Mouse (Mus musculus) kidney, adult 9 months (tissue): ENCODE data around the gene Plpp3.

ENCODE experiments used
- DNase-seq: peaks from one replicate; pipeline ENCODE4 v3.0.0; 2022

The Plpp3 gene

DNA sequence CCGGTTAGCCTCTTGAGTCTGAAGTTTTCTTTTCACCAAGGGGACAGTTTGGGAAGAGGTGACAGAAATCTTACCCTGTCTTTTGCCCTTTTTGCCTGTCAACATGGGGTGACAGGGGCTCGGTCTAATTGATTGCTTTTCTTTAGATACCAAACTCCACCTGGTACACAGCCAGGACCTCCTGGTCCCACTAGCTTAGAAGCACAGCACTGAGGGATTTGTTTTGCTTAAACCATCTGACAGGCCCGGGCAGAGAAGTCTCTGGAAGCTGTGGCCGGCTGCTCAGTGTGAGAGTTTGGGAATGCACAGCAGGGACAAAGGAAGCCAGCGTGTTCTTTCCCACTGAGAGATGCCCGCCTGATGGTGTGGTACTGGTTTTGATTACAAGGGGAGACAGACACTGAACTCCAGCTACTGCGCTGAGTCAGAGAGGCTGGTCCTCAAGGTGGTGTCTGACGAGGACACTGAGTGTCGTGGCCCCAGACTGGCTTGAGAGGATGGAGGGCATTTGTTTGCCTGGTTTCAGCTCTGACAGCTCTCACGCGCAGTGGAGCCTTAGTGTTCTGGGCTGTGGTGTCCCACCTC is 64.2 kb downstream of the Plpp3 start:
- no peak for DNase-seq

DNA sequence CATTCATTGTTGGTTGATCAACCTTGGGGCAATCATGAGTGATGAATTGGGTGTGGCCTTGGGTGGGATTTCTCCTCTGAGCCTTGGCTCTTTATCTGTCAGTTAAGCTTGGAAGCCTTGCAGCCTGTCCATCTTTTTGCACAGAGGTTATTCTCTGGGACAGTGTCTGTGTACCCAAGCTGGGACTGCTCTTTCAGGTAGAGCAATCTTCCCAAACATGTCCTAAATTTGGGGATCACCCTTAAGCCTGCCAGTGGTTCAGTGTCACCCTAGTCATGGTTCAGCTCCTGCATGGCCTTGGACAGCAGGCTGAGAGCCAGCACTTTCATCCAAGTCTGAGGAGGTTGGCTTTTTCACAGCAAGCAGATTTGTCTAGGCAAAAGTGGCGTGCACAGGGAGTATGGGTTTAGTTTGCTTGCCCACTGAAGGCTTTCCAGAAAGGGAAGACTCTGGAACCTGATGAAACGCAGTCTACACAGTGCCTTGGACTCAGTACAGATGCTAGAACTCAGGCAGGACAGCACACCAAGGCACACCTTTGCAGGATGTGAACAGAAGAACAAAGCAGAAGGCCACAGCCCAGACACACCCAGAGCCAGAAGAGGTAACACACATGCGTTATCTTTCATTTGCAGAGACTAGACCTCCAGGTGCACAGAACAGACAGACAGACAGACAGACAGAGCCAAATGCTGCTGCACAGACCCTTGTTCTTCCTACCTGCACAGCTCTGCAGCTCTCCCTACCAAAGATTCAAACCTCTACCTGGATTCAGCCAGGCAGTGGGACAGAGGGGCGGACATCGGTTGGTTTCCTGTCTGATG is 66.2 kb downstream of the Plpp3 start:
- no peak for DNase-seq

DNA sequence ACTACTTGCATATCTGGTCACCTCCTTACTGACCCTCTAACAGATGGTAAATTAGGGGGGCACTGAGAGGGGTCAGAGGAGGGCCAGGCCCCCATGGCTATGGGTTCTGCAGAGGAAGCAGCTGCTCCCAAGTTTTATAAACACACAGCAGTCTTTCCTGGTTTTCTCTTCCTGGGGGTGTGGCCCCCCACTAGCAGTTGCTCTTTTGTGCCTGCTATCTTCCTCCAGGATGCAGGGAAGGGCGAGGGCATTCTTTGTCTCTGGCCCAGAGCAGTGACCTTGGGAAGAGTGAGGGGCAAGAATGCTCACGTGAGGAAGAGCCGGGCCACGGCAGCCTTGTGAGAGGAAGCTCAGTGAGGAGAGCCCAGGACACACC is 66.8 kb downstream of the Plpp3 start:
- DNase-seq = peak; percentile 46

DNA sequence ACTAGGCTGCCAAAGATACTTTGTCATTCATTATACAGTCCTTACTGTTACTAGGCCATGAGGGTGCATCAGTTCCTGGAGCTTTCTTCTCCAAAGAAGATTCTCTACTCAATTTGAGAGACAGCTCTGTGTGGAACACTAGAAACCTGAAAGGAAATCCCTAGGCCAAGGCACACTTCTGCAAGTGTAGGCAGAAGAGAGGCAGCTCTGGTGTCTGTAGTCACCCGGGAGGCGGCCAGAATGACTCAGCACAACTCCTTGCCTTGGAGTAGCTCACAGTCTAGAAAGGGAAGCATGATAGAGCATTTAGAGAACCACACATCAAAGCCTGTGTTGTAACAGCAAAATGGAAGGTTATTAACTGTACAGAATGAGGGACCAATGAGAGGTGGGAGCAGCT is 68.4 kb downstream of the Plpp3 start:
- DNase-seq = peak; percentile 54

DNA sequence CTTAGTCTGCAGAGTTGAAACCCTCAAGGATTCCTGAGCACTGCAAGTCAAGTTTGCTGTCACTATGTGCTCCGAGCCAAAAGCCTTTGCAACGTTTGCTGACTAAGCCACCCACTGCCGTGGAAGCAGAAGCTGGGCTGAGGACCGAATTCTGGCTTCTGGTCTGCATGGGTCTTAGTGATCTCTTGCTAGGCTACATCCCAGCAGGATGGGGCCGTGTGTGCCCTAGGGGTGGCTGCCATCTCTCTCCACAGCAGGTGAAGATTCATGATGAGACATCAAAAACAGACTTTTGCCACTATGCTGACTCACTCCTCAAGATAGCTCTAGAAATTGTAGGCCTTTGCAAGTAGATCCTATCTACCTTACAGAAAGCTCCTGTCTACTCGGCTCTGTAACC is 69.2 kb downstream of the Plpp3 start:
- DNase-seq = no peak

DNA sequence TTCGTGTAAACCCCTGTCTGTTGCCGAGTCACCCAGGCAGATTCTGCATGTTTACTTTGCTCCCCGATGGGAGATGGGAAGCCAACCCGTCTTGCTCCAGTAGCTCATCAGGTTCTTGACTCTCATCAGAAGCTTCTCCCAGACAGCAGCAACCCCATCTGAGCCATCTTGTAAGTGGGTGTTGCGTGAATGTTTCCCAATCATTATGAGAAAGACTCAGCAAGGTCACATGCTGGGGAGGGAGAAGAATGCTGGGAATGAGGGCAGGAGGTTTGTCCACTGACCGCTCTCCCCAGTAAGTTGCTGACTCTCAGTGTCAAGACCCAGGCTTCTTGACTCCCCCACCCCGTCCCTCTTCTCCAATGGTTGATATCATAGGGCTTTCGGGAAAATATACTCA is 73.0 kb downstream of the Plpp3 start:
- DNase-seq = no peak

DNA sequence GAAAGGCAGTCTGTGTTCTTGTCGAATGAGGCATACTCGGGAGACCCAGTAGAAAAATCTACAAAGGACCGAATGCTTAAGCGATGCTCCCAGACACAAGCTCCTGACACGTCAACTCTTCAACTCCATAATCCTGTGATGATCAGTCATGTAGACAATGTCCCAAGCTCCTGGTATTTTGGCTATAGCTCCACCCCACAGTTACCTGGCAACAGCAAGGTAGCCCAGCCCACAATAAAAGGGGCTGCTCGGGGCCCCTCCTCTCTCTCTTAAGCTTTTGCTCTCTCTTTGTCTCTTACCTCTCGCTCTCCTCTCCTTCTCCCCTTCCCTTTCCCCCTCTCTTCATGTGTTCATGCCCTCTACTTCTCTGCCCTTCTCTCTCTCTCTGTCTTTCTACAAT is 83.1 kb downstream of the Plpp3 start:
- DNase-seq = no peak

DNA sequence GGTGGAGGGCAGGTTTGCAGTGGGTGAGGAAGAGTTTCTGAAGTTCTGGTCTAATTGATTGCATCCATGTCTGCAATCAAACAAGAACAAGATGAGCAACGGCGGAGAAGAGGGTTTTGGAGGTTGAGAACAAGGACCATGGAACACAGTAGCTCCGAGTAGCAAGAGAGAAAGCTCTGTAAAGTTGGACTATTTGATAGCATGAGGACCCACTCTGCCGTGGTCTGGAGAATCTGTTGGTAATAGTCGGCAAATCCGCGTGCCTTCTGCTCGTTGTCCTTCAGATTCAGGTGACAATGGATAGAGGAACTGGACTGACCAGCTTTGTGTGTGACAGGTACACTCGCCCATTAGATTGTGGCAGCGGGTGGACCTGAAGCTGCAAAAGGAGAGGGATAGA is 87.8 kb downstream of the Plpp3 start:
- no peak for DNase-seq

DNA sequence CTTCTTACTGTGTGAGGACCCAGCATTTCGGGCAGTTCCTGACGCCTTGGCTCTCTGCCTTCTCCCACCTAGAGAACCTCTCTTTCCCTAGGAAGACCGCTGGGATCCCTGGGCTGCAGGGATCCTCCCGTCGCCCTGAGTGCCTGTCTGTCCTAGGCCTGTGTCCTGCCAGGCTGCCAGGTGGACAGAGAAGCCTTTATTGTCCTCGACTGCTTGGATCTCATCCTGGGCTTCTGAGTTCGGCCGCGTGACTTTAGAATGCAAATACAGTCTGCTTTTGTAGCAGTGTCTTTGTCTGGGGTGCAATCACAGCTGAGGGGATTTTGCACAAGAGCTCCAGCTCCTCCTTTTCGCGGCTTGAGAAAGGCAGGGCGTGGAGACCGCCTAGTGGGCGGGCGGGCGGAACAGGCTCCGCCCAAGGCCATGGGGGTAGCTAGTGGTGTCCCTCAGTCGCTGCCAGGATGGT is 88.4 kb downstream of the Plpp3 start:
- peak; percentile 59 for DNase-seq

DNA sequence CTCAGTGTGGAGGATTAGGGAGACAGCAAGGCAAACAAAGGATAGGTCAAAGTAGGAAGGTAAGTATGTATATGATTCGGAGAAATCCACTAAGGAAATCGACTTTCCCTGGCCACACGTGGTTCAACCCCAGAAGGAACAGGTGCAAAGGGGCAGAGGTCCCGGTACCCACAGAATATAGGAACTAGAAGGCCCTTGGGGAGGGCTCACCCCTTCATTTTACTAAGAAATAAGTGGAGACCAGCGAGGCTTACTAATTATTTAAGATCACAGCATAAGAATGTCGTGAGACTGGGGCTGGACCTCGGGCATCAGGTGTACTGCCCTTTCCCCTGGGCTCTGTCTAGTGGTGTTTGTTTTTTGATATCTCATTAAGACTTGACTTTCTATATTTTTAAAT is 89.2 kb downstream of the Plpp3 start:
- DNase-seq = no peak

DNA sequence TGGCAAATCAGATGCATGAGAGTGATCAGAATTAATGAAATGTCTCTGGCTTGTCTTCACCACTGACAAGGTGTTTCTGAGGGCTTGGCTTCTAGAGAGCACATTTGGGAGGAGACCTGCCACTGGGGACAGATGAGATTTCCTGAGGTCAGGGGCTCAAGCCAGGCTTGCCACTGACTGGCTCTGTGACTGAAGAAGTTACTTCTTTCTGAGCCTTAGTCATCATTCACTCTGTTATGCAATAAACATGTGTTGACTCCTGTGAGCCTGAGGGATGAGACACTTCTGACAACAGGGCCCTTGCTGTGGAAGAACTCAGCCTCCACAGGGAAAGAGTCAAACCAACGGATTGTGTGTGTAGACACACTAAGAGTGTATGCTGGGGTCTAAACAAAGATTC is 91.0 kb downstream of the Plpp3 start:
- no peak for DNase-seq

DNA sequence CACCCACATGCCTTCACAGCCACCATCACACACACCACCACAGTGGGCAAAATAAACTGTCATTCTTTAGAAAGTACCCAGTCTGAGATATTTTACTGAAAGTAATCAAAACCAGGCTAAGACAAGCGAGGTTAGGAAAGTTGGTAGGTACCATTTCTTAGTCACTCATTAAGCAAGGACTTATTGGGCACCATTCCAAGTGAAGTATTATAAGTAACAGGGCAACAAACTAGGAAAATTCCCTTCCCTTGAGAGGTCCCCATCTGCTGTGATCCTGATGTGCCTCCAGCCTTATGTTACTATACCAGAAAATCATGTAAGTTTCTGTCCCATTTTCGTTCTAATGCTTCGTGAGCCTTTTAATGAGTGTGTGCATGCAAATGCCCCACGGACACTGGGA is 92.1 kb downstream of the Plpp3 start:
- peak; percentile 72 for DNase-seq

DNA sequence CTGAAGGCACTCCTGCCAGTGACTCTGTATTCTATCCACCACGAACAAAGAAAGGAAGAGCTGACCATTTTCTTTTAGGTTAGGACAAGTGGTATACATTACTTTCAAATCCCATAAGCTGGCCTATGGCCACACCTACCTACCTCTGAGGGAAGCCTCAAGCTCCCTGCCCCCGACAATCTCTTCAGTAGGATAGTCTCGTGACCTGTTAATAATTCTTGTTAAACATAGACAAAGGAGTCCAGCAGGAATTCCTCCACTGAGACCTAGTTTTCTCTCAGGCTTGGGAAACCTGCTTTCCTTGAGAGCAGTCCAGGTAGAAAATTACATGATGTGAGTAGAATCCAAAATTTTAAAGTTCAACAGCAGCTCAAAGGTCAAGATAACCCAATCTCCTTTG is 93.8 kb downstream of the Plpp3 start:
- DNase-seq = peak; percentile 72

DNA sequence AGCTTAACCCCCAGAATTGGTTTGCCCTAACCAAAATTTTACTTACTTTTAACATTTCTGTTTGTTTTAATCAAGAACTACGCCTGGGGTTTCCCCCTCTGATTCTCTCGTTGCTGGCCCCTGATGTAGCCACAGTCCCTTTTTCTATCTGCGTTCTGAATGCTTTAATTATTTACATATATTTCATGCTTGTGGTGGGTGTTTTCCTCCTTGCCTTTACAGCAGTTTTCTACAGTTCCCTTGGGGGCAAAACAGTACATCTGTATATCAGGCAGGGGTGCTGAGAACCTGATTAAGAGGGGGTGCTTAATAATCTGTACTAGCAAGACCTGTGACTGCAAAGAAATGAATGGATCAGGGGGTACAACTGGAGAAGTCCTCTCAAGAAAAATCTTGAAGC is 94.9 kb downstream of the Plpp3 start:
- no peak for DNase-seq

DNA sequence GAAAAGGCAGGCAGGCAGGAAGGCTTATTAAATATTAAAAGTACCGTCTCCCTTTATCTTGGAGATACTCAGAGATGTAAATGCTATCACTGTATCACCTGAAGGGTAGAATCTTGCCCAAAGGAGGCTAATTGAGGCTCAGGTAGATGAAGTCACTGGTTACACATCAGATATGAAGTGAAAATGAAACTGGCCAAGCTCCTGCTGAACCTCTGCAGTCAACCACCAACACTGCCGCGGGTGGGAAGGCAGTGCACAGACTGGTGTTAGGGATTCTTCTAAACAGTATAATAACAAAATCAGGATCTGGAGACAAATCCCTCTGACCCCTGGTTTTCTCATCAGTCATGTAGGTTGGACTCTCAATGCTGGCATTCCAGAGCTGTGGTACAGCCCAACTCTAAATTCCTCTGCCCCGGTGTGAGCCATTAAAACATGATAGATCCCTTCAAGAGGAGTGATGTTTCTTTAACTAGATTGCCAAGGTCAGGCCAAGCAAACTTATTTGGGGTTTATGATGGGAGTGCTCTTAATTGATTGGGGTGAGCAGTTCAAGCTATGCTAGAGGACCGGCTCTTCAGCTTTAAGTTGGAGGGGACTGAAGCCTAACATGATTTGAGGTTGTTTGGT is 95.5 kb downstream of the Plpp3 start:
- no peak for DNase-seq

DNA sequence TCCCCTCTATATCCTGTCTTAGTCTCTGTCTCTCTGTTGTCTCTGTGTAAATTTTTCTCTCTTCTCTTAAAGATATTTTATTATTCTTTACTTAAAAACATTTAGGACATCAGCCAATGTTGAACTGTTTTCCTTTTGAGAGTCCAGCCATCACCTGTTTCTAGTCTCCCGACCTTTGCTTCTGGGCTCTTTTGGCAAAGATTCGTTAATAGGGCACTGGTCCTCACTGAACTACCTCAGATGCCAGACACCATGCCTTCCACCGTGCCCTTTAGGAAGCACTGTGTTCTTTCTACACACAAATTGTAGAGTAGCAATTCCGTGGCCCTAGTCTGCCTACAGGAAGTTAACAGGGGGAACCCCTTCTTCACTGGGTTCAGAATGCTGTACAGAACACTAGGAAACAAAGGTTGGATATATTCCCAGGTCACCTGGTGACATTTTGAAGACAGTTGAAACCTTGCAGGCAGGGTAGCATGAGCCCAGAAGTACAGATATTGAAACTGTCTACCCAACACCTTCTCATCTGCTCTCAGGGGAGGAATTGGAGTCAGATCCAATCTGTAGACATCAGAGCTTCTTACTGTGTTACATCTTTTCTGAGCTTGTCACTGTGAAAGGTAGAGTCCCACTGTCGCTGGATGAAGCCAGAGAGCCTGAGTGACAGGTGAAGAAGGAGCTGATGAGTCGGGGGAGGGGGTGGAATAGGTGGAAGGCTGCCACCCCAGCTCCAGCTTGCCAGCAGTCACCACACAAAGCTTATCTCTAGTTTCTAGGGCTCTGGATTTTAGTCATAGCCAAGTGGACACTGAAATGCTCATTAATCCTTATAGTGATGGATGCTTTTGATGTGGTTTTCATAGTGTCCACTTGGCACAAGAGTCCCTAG is 96.5 kb downstream of the Plpp3 start:
- peak; percentile 50 for DNase-seq

DNA sequence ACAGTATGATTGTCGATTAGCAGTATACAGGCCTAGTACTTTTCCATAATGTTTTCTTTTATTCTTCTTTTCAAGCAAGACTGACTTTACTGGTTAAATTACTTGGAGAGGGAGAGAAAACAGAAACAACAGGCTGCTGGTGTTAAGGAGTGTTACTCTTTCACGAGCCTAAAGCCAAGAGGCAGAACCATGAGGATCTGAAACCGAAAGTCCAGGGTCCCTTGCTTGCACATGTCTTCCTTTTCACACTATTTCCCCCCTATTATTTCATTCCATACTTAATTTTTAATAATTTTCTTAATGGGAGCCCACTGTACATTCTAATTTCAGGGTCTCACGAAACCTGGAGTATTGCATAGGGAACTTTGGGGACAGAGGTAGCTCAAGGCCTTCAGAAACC is 97.2 kb downstream of the Plpp3 start:
- DNase-seq = no peak

DNA sequence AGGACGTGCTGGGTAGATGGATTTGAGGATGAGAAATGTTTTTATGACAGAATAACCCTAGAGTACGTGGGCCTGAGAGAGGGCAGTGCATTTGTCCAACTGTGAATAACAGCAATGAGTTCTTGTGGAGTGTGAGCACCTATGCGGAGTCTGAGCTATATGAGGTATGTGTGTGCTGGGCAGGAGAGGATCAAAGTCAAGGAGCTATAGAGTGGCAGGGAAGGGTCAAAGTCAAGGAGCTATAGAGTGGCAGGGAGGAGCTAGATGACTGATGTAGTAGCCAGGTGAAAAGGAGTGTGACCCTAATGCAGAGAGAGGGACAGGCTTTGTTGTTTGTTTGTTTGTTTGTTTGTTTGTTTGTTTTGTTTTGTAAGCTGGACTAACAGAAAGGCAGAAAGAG is 98.0 kb downstream of the Plpp3 start:
- DNase-seq = no peak

DNA sequence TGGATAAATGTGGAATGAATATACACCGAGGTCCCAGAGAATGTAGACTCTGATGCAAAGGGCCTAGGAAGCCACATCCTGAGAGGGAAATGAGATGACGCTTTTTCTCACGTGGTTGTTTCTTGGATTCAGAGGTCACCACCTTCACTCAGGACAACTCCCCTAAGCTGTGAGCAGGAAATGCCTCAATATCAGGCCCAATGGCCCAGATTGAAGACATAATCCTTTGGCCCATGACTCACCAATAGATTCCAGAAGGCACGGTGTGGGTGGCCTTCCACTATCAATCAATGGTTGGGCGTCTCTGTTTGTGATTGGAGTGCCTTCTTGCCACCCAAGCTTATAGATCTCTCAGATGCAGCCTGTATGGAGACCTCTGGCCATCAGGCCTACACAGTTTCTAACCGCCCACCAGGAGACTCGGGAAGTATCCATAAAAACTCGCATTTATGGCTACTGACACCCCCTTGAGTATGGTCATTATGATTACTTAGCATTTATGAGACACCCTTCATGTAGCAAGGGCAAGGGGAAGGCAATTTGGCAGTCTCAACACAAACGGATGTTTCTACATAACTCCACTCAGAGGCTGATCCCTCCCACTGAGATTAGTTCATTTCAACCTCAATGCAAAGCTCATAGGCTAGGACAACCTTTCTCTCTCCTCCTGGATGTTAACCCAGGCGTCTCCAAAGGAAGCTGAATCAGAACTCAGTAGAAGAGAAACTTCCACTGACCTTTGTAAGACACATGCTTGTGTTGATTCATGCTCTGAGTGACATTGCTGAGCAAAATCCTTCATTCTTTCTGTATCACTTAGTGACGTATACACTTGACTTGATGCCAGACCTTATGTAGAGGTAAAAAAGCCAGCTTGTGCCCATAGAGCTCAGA is 100.8 kb downstream of the Plpp3 start:
- DNase-seq = no peak

DNA sequence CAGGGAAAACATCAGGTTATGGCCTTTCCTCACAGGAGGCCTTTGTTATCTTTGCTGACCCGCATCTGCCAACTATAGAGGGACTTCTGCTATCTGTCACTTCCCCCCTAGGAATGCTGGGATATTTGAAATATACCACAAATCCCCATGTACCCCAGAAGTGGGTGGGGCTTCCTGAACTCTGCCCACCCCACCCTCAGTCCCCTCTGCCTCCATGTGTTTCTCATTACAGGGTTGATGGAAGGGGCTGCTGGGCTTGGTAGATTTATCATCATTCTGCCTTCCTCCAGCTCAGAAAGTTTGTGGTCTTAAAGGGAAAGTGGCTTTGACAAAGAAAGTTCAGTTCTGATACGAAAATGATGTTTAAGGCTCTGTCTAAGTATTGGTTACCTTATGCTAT is 103.2 kb downstream of the Plpp3 start:
- no peak for DNase-seq

DNA sequence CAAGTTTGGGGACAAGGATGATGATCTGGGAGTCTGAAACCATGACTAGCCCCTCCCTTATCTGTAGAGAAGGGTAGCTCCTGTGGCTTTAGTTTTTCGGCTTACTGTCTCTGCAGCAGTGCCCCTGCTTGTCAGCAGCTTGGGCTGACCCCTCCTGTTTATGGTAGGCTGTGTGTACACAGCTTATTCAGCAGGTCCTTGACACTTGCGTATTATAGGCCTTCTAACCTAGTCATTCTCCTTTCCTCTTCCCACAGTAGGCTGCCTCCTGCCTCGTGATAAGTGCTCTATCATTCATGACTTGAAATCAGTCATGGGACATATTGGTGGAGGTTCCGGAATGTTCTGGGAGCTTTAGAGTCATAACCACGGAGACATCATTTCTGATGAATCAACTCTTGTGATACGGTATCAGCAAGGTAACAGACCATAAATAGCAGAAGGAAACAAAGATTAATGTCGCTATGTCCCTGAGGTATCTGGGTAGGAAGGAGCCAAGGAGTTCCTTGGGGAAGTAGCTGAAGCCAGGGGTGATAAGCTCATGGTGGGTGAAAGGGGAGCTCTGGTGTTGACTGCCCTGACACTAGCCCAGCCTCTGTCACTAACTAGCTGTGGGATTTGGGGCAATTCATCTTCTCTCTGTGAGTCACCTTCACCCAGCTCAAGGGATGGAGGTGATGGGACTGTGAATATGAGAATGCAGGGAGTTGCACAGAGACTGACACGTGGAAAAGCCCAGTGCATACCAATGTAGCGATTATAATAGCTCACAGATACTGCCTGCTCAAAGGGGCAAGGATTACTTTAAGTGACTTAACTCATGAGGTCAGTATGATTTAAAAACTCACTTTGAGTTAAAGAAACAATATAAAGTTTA is 104.0 kb downstream of the Plpp3 start:
- peak; percentile 70 for DNase-seq
